Mouse (Mus musculus): ENCODE data around the gene Vmn1r120.
"Not testable (repeated sequence)": the region's sequence is repeated elsewhere in the genome, so short reads cannot be mapped to it uniquely, and the experiment has no call there.

Vmn1r120 gene

GRCm38 (mm10) chr7:21053684-21054083 is at the start of gene Vmn1r120:
Gene Vmn1r120 (minus strand): TSS chr7:21053784.
- DNase-seq (ENCODE audit: low read depth in 1 of 2, low spot score in 2 of 2): not testable (repeated sequence)

DNA sequence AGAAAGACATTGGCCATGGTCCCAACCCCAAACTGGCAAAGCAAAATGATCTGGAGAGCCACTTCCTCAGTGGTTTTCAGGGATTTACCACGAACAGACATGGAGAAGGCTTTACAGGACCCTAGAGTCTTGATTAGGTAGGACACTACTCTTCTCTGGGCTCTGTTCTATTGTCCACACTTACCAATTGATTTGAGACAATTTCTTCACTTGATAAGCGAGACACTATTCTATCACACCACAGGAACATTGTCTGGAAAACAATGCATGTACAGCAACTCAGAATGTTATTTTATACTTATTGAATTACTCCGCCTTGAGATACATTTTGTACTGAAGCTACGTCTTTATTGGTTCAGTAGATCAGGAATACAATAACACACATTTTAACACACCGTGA is 44.8 kb upstream of the Vmn1r120 start, which contains the start of gene Vmn1r121:
TSS of gene Vmn1r121 (minus strand) at position 101 of the 400 bp plus-strand sequence.
- not testable (repeated sequence) for DNase-seq (ENCODE audit: low read depth in 1 of 2, low spot score in 2 of 2)

DNA sequence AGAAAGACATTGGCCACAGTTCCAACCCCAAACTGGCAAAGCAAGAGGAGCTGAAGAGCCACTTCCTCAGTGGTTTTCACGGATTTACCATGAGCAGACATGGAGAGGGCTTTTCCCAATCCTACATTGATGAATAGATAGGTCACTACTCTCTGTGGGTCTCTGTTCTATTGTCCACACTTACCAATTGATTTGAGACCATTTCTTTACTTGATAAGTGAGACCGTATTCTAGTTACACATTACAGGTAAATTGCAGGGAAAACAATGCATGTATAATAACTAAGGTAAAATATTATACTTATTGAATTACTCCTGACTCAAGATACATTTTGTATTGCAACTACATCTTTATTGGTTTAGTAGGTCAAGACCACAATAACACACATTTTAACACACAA is 41.2 kb downstream of the Vmn1r120 start, which contains the start of gene Vmn1r119:
TSS of gene Vmn1r119 (minus strand) at position 101 of the 400 bp plus-strand sequence.
- DNase-seq (ENCODE audit: low read depth in 1 of 2, low spot score in 2 of 2): not testable (repeated sequence)
